8 mouse cellular contexts compared by ENCODE assay signal in genomic region chr11:79993356-79994270, GRCm38 (mm10). TPM values are rescaled to one million over a fixed set of nuclear protein-coding genes. Genes with fewer than 3 reads are reported as not detected.
DNase-seq lines count a peak whose midpoint lies in the region; ATAC-seq and TF ChIP-seq lines count a peak whose summit lies in the region.

No protein-coding gene starts in this region.

- peak overlapping the region; percentile 91 for H3K9ac ChIP-seq in lung, embryonic 14.5 days
- H3K9ac ChIP-seq in intestine, postnatal 0 days (ENCODE audit: low read depth, low read length), result peak overlapping the region; percentile 91
- H3K9ac ChIP-seq in midbrain, embryonic 12.5 days (replicated peaks), result peak overlapping the region; percentile 93

- no peak for TF ChIP-seq CTCF in lung, embryonic 14.5 days (IDR thresholded peaks at IDR 0.05; ENCODE audit: low read depth)
- TF ChIP-seq CTCF in intestine, postnatal 0 days (IDR thresholded peaks at IDR 0.05; ENCODE audit: low read depth), result no peak

- peak; percentile 66 for DNase-seq in lung, embryonic 14.5 days
- DNase-seq in lung, postnatal 4 days, result no peak
- DNase-seq in ZHBTc4 (ENCODE audit: low read depth, low spot score), result peak; percentile 53
- DNase-seq in right cerebral cortex, postnatal 4 days, result no peak
- no peak for DNase-seq in left cerebral cortex, postnatal 4 days

- H3K27me3 ChIP-seq in lung, embryonic 14.5 days (ENCODE audit: insufficient read depth, low read length), result no peaks in the 10 kb centered on the region
- H3K27me3 ChIP-seq in intestine, postnatal 0 days (replicated peaks; ENCODE audit: control insufficient read depth, insufficient read depth, low read length), result no peaks in the 10 kb centered on the region
- H3K27me3 ChIP-seq in midbrain, embryonic 12.5 days, result no peaks in the 10 kb centered on the region

- under 1% methylated on average over 64 of the region's 74 CpGs for WGBS in lung, embryonic 14.5 days
- WGBS in intestine, postnatal 0 days, result under 1% methylated on average over 54 of the region's 74 CpGs
- under 1% methylated on average over 51 of the region's 74 CpGs for WGBS in midbrain, embryonic 12.5 days

- peak; percentile 50 for ATAC-seq in lung, embryonic 14.5 days (ENCODE audit: insufficient read depth)
- peak; percentile 32 for ATAC-seq in erythroid progenitor cell, adult 5-6 weeks (replicated peaks; ENCODE audit: low FRiP score, poor library complexity, severe bottlenecking)
- ATAC-seq in intestine, postnatal 0 days, result no peak; the same call in none of the 2 replicates
- ATAC-seq in midbrain, embryonic 12.5 days (ENCODE audit: low FRiP score, low read depth), result peak; percentile 43; the same call in 1 of the 2 replicates

- peak overlapping the region; percentile 65 for H3K4me2 ChIP-seq in lung, embryonic 14.5 days
- peak overlapping the region; percentile 89 for H3K4me2 ChIP-seq in intestine, postnatal 0 days (replicated peaks; ENCODE audit: low read depth)
- H3K4me2 ChIP-seq in midbrain, embryonic 12.5 days (replicated peaks), result peak overlapping the region; percentile 61

- H3K4me1 ChIP-seq in lung, embryonic 14.5 days (ENCODE audit: insufficient read depth), result no peaks in the 10 kb centered on the region
- H3K4me1 ChIP-seq in intestine, postnatal 0 days (replicated peaks; ENCODE audit: control insufficient read depth, insufficient read depth, low read length), result no peaks in the 10 kb centered on the region
- peaks cover 3% of the 10 kb centered on the region; the same call in 1 of the 2 replicates for H3K4me1 ChIP-seq in midbrain, embryonic 12.5 days

- no peaks in the 10 kb centered on the region for H3K9me3 ChIP-seq in lung, embryonic 14.5 days (ENCODE audit: low read depth, low read length)
- no peaks in the 10 kb centered on the region for H3K9me3 ChIP-seq in intestine, postnatal 0 days (ENCODE audit: control insufficient read depth)
- H3K9me3 ChIP-seq in midbrain, embryonic 12.5 days, result no peaks in the 10 kb centered on the region

- peaks cover 10% of the 10 kb centered on the region for H3K36me3 ChIP-seq in lung, embryonic 14.5 days (ENCODE audit: insufficient read depth)
- peaks cover 5% of the 10 kb centered on the region for H3K36me3 ChIP-seq in intestine, postnatal 0 days (ENCODE audit: control insufficient read depth, insufficient read depth)
- H3K36me3 ChIP-seq in midbrain, embryonic 12.5 days, result peaks cover 17% of the 10 kb centered on the region

- H3K27ac ChIP-seq in lung, embryonic 14.5 days (ENCODE audit: low read depth), result peak overlapping the region; percentile 100
- peak overlapping the region; percentile 98 for H3K27ac ChIP-seq in intestine, postnatal 0 days (ENCODE audit: low read depth, low read length)
- peak overlapping the region; percentile 99 for H3K27ac ChIP-seq in midbrain, embryonic 12.5 days (replicated peaks)

- peak overlapping the region; percentile 97 for H3K4me3 ChIP-seq in lung, embryonic 14.5 days (ENCODE audit: low read depth, low read length)
- peak overlapping the region; percentile 96 for H3K4me3 ChIP-seq in intestine, postnatal 0 days (ENCODE audit: low read depth, low read length)
- H3K4me3 ChIP-seq in midbrain, embryonic 12.5 days, result peak overlapping the region; percentile 82

- intact Hi-C loops in left cerebral cortex, postnatal 4 days (cut with DNase I), result no loop called here

RNA-seq across cellular contexts. Expression of gene Suz12, which starts 0.7 kb away (rescaled TPM):
- polyA plus RNA-seq in lung, embryonic 14.5 days (2014; fragmentation: Nextera tagmentation; extraction: Ambion mirVana), result 28.6 and 29.5 TPM in 2 replicates
- 146 and 189 TPM in 2 replicates for total RNA-seq in erythroid progenitor cell, adult 5-6 weeks (2015; ENCODE audit: low replicate concordance)
- 117 and 168 TPM in 2 replicates for total RNA-seq in erythroid progenitor cell, adult 5-6 weeks (2017; ENCODE audit: low replicate concordance)
- 14.2 and 18.5 TPM in 2 replicates for polyA plus RNA-seq in intestine, postnatal 0 days (2015; fragmentation: Nextera tagmentation; extraction: Ambion mirVana)
- 33.0 and 34.3 TPM in 2 replicates for polyA plus RNA-seq in midbrain, embryonic 12.5 days (2016; fragmentation: Nextera tagmentation; extraction: Ambion mirVana)
- total RNA-seq in left cerebral cortex, postnatal 4 days (2021), result 10 to 100 TPM; 46.8 to 46.9 TPM

RNA-seq across cellular contexts. Expression of gene Utp6, which starts 31.4 kb away (rescaled TPM):
- 62.4 and 64.8 TPM in 2 replicates for polyA plus RNA-seq in lung, embryonic 14.5 days (2014; fragmentation: Nextera tagmentation; extraction: Ambion mirVana)
- 8.3 and 20.5 TPM in 2 replicates for total RNA-seq in erythroid progenitor cell, adult 5-6 weeks (2015; ENCODE audit: low replicate concordance)
- 12.3 and 12.8 TPM in 2 replicates for total RNA-seq in erythroid progenitor cell, adult 5-6 weeks (2017; ENCODE audit: low replicate concordance)
- 24.4 and 24.5 TPM in 2 replicates for polyA plus RNA-seq in intestine, postnatal 0 days (2015; fragmentation: Nextera tagmentation; extraction: Ambion mirVana)
- 60.2 and 66.8 TPM in 2 replicates for polyA plus RNA-seq in midbrain, embryonic 12.5 days (2016; fragmentation: Nextera tagmentation; extraction: Ambion mirVana)
- 10 to 100 TPM; 35.0 to 47.8 TPM for total RNA-seq in left cerebral cortex, postnatal 4 days (2021)

Comparison
In these comparisons a context has a peak if more than half of its experiments do, and no peak if none do; other contexts are left out.
1. DNase-seq: peak in lung, embryonic 14.5 days (single experiment) and ZHBTc4 (single experiment); none in lung, postnatal 4 days (0 of 2), right cerebral cortex, postnatal 4 days (single experiment) and left cerebral cortex, postnatal 4 days (single experiment).
2. Peak in every context shown above with its lines, with median percentiles within 50 percentile points of each other: H3K27ac ChIP-seq, H3K4me2 ChIP-seq, H3K4me3 ChIP-seq and H3K9ac ChIP-seq.